Comparison of ENCODE assay signal across 19 mouse cellular contexts in the genomic region with DNA sequence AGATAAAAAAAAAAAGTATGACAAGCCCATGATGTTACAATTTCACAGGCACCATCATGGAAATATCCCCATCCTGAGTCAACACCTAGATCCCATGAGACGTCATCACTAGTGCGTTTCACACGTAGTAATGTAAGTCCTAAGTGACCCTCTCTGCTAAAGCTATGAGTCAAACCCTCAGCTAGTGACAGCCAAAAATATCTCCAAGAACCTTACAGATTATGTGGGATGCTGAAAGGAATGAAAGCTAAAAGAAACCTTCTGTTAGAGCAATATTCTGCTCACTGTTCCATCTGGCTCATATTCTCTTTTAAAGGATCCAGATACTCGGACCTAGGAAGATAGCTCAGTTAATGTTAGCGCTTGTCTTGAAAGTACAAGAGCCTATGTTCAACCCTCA. TPM values are rescaled to one million over a fixed set of nuclear protein-coding genes. Genes with fewer than 3 reads are reported as not detected.
"Had no signal": no experiment of that assay in that cellular context is flagged by ENCODE, and none has a peak within 500 bp of the region (broad histone marks: within the 10 kb centered on the region; RNA-seq: fewer than 3 reads in every experiment).

No protein-coding gene starts in this region.

- ATAC-seq: liver, postnatal 0 days; lung, postnatal 0 days; midbrain, embryonic 13.5 days; midbrain, embryonic 15.5 days had no signal

- DNase-seq: liver, postnatal 0 days; lung, adult 2 months; lung, postnatal 14 days; lung, postnatal 36 days; right cerebral cortex, postnatal 25 days; thymus, adult 18-20 months; thymus, postnatal 14 days; thymus, postnatal 36 days had no signal

- H3K4me3 ChIP-seq: liver, embryonic 15.5 days; lung, embryonic 15.5 days; megakaryocyte, embryonic 14.5 days; midbrain, embryonic 13.5 days; midbrain, embryonic 15.5 days; neural tube, embryonic 12.5 days; stomach, embryonic 15.5 days had no signal

- H3K36me3 ChIP-seq: liver, embryonic 15.5 days; lung, embryonic 15.5 days; midbrain, embryonic 13.5 days; midbrain, embryonic 15.5 days; neural tube, embryonic 12.5 days; stomach, embryonic 15.5 days had no signal

- H3K27me3 ChIP-seq: liver, embryonic 15.5 days; lung, embryonic 15.5 days; megakaryocyte, embryonic 14.5 days; midbrain, embryonic 13.5 days; midbrain, embryonic 15.5 days; neural tube, embryonic 12.5 days; stomach, embryonic 15.5 days had no signal

- H3K9me3 ChIP-seq: liver, embryonic 15.5 days; lung, embryonic 15.5 days; megakaryocyte, embryonic 14.5 days; midbrain, embryonic 13.5 days; midbrain, embryonic 15.5 days; neural tube, embryonic 12.5 days; stomach, embryonic 15.5 days had no signal

- H3K27ac ChIP-seq: liver, embryonic 15.5 days; lung, embryonic 15.5 days; macrophage; midbrain, embryonic 13.5 days; midbrain, embryonic 15.5 days; neural tube, embryonic 12.5 days; stomach, embryonic 15.5 days; stomach, postnatal 0 days had no signal

- H3K4me1 ChIP-seq: liver, embryonic 15.5 days; lung, embryonic 15.5 days; megakaryocyte, embryonic 14.5 days; midbrain, embryonic 13.5 days; midbrain, embryonic 15.5 days; neural tube, embryonic 12.5 days; stomach, embryonic 15.5 days had no signal

RNA-seq across cellular contexts. Expression of a gene that starts 16.8 kb away (rescaled TPM):
- polyA plus RNA-seq: liver, postnatal 0 days; lung, adult 2 months; lung, postnatal 0 days; macrophage; spleen, adult 2 months had no signal
